Mouse (Mus musculus) layer of hippocampus, adult 6 months (tissue): ENCODE results near the gene Naif1. TPM values are rescaled to one million over a fixed set of nuclear protein-coding genes. Genes with fewer than 3 reads are reported as not detected.

Source experiments
- long read RNA-seq, 2 experiments: library from polyadenylated mRNA; unstranded; transcript quantifications; one replicate each; pipeline ENCODE4 v2.0.0; 2019 to 2020
- polyA plus RNA-seq: library from polyadenylated mRNA; unstranded; fragments of <200 nt; fragmentation: Nextera tagmentation; gene quantifications from 2 replicates; pipeline ENCODE4 v1.2.3, GENCODE M21; 2021

Naif1 gene
- 2.0 and 3.3 TPM in 2 replicates for polyA plus RNA-seq
- long read RNA-seq, experiment 1, full-length matches to known transcripts, result 2 of 2 reads
- long read RNA-seq, experiment 1, partial matches to known transcripts, result 0 of 2 reads
- long read RNA-seq, experiment 1, other reads (novel, unspliced or antisense), result 0 of 2 reads
- long read RNA-seq, experiment 2, full-length matches to known transcripts, result 11 of 14 reads
- long read RNA-seq, experiment 2, partial matches to known transcripts, result 1 of 14 reads
- long read RNA-seq, experiment 2, other reads (novel, unspliced or antisense), result 2 of 14 reads

GRCm38 (mm10) chr2:32449761-32450754, at the start of gene Naif1:
Gene Naif1 (plus strand): TSS chr2:32450457.

GRCm38 (mm10) chr2:32450881-32451844, 906 bp downstream of the Naif1 start, which contains the start of gene Slc25a25:
Gene Slc25a25 (minus strand): TSS chr2:32451445.

Other genes starting within 250 kb of the Naif1 start
- gene Pomt1, start 213.9 kb upstream of the Naif1 start, polyA plus RNA-seq, result 10.2 and 11.4 TPM in 2 replicates
- gene Uck1, start 190.3 kb upstream of the Naif1 start, polyA plus RNA-seq, result 33.5 and 35.6 TPM in 2 replicates
- 17.8 and 22.2 TPM in 2 replicates for gene Golga2, start 163.1 kb upstream of the Naif1 start, polyA plus RNA-seq
- gene Swi5, start 162.4 kb upstream of the Naif1 start, polyA plus RNA-seq, result 131 and 165 TPM in 2 replicates
- 19.9 and 28.4 TPM in 2 replicates for gene Ciz1, start 98.1 kb upstream of the Naif1 start, polyA plus RNA-seq
- gene Dnm1, start 97.1 kb upstream of the Naif1 start, polyA plus RNA-seq, result 198 and 300 TPM in 2 replicates
- gene 1110008P14Rik, start 68.5 kb upstream of the Naif1 start, polyA plus RNA-seq, result 559 and 640 TPM in 2 replicates
- 0.21 and 0.65 TPM in 2 replicates for gene Lcn2, start 62.2 kb upstream of the Naif1 start, polyA plus RNA-seq
- 24.8 and 25.1 TPM in 2 replicates for gene Ptges2, start 54.6 kb upstream of the Naif1 start, polyA plus RNA-seq
- gene Slc25a25, start 988 bp downstream of the Naif1 start, polyA plus RNA-seq, result 27.1 and 32.0 TPM in 2 replicates
- 24.3 and 34.4 TPM in 2 replicates for gene Fam102a, start 84.9 kb downstream of the Naif1 start, polyA plus RNA-seq
- gene Dpm2, start 120.4 kb downstream of the Naif1 start, polyA plus RNA-seq, result 150 and 152 TPM in 2 replicates
- 0.95 and 1.2 TPM in 2 replicates for gene Pip5kl1, start 124.3 kb downstream of the Naif1 start, polyA plus RNA-seq
- gene 9430097D07Rik, start 125.2 kb downstream of the Naif1 start, polyA plus RNA-seq, result 0.25 and 0.26 TPM in 2 replicates
- gene St6galnac4, start 136.6 kb downstream of the Naif1 start, polyA plus RNA-seq, result 36.2 and 41.8 TPM in 2 replicates
- gene St6galnac6, start 149.3 kb downstream of the Naif1 start, polyA plus RNA-seq, result 10.3 and 11.1 TPM in 2 replicates
- 96.4 and 102 TPM in 2 replicates for gene Ak1, start 171.3 kb downstream of the Naif1 start, polyA plus RNA-seq
- 14.0 and 18.7 TPM in 2 replicates for gene Eng, start 196.1 kb downstream of the Naif1 start, polyA plus RNA-seq